Mouse (Mus musculus): ENCODE measurements around the gene Fam57a. TPM values are rescaled to one million over a fixed set of nuclear protein-coding genes. Genes with fewer than 3 reads are reported as not detected.

The Fam57a gene
- total RNA-seq (2014; rRNA removed) (25.1 TPM in 2 replicates), polyA plus RNA-seq (2015; fragmentation: Nextera tagmentation; extraction: Ambion mirVana) (14.3 and 17.4 TPM in 2 replicates)

DNA sequence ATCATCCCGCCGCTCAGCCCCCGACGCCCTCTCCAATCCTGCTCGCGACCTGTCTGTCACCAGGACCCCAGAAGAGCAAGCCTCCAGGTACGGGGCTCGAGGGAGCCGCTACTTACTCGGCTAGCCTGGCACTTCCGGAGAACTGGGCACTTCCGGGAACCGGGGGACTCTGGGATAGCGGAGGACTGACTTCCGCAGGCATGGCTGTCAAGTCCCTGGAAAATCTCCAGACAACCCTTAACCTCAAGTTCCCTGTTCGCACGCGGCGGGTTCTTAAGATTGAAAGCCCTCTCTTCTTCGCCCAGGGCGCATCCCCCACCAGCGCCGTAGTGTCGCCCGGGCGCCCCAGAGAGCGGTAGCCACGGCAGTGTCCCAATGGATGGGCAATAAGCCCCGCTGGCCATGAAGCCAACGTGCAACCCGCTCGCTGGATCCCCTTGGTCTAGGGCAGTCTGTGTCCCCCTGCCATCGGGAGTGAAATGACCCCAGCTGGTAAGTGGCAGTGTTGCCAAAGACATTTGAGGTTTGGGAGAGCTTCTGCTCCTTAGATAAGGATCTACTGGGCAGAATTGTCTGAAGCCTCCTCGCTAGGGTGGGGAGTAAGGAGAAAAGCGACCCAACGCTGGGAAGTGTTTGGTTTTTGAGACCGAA, at the start of gene Fam57a, which contains the start of gene Vps53:
Gene Fam57a (plus strand): TSS at position 177 of the 651 bp plus-strand sequence.
Gene Vps53 (minus strand): TSS at position 153 of the 651 bp plus-strand sequence.
- Histone ChIP-seq H3K4me3 (ENCODE audit: low read depth, low read length) (peak within 1 kb of the TSS; percentile 81), H3K9ac (peak within 1 kb of the TSS; percentile 80), H3K36me3 (ENCODE audit: insufficient read depth) (peaks cover 10% of the 10 kb centered on the region; the same call in 1 of the 2 replicates), H3K9me3 (ENCODE audit: low read length) (no peaks in the 10 kb centered on the region), H3K27ac (ENCODE audit: low read depth, low read length) (peak within 1 kb of the TSS; percentile 80), H3K4me1 (ENCODE audit: insufficient read depth) (no peaks in the 10 kb centered on the region), H3K4me2 (ENCODE audit: low read depth) (peak within 1 kb of the TSS; percentile 88), H3K27me3 (ENCODE audit: insufficient read depth, low read length) (no peaks in the 10 kb centered on the region)
- ATAC-seq (peak; percentile 96), DNase-seq (peak; percentile 86)
- TF ChIP-seq CTCF (IDR thresholded peaks at IDR 0.05; ENCODE audit: low read depth), result no peak
- under 1% methylated on average over 37 of the region's 37 CpGs for whole genome bisulfite sequencing

DNA sequence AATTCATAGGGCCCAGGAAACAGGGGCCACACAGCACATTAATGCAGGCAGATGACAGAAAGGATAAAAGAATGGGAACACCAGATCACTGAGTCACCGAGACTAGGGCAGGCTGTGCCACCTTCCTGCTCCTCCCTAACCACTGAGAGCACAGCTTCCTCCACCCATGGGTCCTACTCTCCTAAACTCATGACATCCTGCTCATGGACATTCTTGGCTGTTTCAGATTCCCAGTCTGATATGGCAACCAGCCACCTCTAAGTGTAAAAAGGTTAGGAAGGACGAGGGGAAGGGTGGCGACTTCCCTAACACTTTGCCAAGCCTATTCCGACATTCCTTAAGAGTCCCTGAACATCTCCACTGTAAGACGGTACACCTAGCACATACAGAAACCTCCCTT, 48.6 kb upstream of the Fam57a start:
- H3K27me3 ChIP-seq (ENCODE audit: insufficient read depth, low read length), result no peaks in the 10 kb centered on the region
- no peak overlapping the region for H3K4me2 ChIP-seq (ENCODE audit: low read depth)
- WGBS, result 85% methylated on average over 5 of the region's 5 CpGs
- no peak for ATAC-seq
- no peak for TF ChIP-seq CTCF (IDR thresholded peaks at IDR 0.05; ENCODE audit: low read depth)
- no peaks in the 10 kb centered on the region for H3K9me3 ChIP-seq (ENCODE audit: low read length)
- no peak overlapping the region for H3K4me3 ChIP-seq (ENCODE audit: low read depth, low read length)
- H3K27ac ChIP-seq (ENCODE audit: low read depth, low read length), result no peak overlapping the region
- DNase-seq, result no peak
- no peaks in the 10 kb centered on the region for H3K4me1 ChIP-seq (ENCODE audit: insufficient read depth)
- peaks cover 41% of the 10 kb centered on the region for H3K36me3 ChIP-seq (ENCODE audit: insufficient read depth)
- no peak overlapping the region for H3K9ac ChIP-seq

- H3K4me3 ChIP-seq (ENCODE audit: low read depth, low read length), result no peak overlapping the region
- H3K27ac ChIP-seq (ENCODE audit: low read depth, low read length), result no peak overlapping the region
- no peaks in the 10 kb centered on the region for H3K9me3 ChIP-seq (ENCODE audit: low read length)
- 82% methylated on average over 7 of the region's 7 CpGs for WGBS
- H3K9ac ChIP-seq, result no peak overlapping the region
- H3K36me3 ChIP-seq (ENCODE audit: insufficient read depth), result peaks cover 46% of the 10 kb centered on the region
- ATAC-seq, result no peak
- no peak for TF ChIP-seq CTCF (IDR thresholded peaks at IDR 0.05; ENCODE audit: low read depth)
- no peak overlapping the region for H3K4me2 ChIP-seq (ENCODE audit: low read depth)
- DNase-seq, result no peak
- H3K27me3 ChIP-seq (ENCODE audit: insufficient read depth, low read length), result no peaks in the 10 kb centered on the region
- H3K4me1 ChIP-seq (ENCODE audit: insufficient read depth), result no peaks in the 10 kb centered on the region
Observed at GRCm38 (mm10) chr11:76135641-76136437, 43.6 kb upstream of the Fam57a start.

GRCm38 (mm10) chr11:76137996-76138395, 41.5 kb upstream of the Fam57a start:
- no peak overlapping the region for H3K4me2 ChIP-seq (ENCODE audit: low read depth)
- 78% methylated on average over 3 of the region's 3 CpGs for WGBS
- H3K9me3 ChIP-seq (ENCODE audit: low read length), result no peaks in the 10 kb centered on the region
- H3K4me3 ChIP-seq (ENCODE audit: low read depth, low read length), result no peak overlapping the region
- DNase-seq (no peak), ATAC-seq (no peak)
- H3K27me3 ChIP-seq (ENCODE audit: insufficient read depth, low read length), result no peaks in the 10 kb centered on the region
- TF ChIP-seq CTCF (IDR thresholded peaks at IDR 0.05; ENCODE audit: low read depth), result no peak
- peaks cover 40% of the 10 kb centered on the region for H3K36me3 ChIP-seq (ENCODE audit: insufficient read depth)
- no peaks in the 10 kb centered on the region for H3K4me1 ChIP-seq (ENCODE audit: insufficient read depth)
- H3K27ac ChIP-seq (ENCODE audit: low read depth, low read length), result no peak overlapping the region
- no peak overlapping the region for H3K9ac ChIP-seq

- ATAC-seq (no peak), DNase-seq (no peak)
- no peak overlapping the region for H3K9ac ChIP-seq
- 97% methylated on average over 8 of the region's 8 CpGs for WGBS
- H3K36me3 ChIP-seq (ENCODE audit: insufficient read depth), result no peaks in the 10 kb centered on the region; the same call in 1 of the 2 replicates
- H3K4me2 ChIP-seq (ENCODE audit: low read depth), result no peak overlapping the region
- peaks cover 13% of the 10 kb centered on the region for H3K4me1 ChIP-seq (ENCODE audit: insufficient read depth)
- no peaks in the 10 kb centered on the region for H3K9me3 ChIP-seq (ENCODE audit: low read length)
- H3K27me3 ChIP-seq (ENCODE audit: insufficient read depth, low read length), result no peaks in the 10 kb centered on the region
- no peak overlapping the region for H3K4me3 ChIP-seq (ENCODE audit: low read depth, low read length)
- no peak for TF ChIP-seq CTCF (IDR thresholded peaks at IDR 0.05; ENCODE audit: low read depth)
- H3K27ac ChIP-seq (ENCODE audit: low read depth, low read length), result no peak overlapping the region
Observed at GRCm38 (mm10) chr11:76144386-76144785, 35.1 kb upstream of the Fam57a start.

GRCm38 (mm10) chr11:76145169-76145568, 34.3 kb upstream of the Fam57a start:
- Histone ChIP-seq H3K4me2 (ENCODE audit: low read depth) (no peak overlapping the region), H3K4me3 (ENCODE audit: low read depth, low read length) (no peak overlapping the region), H3K9ac (no peak overlapping the region), H3K4me1 (ENCODE audit: insufficient read depth) (peaks cover 13% of the 10 kb centered on the region), H3K9me3 (ENCODE audit: low read length) (no peaks in the 10 kb centered on the region), H3K36me3 (ENCODE audit: insufficient read depth) (no peaks in the 10 kb centered on the region; the same call in 1 of the 2 replicates), H3K27me3 (ENCODE audit: insufficient read depth, low read length) (no peaks in the 10 kb centered on the region), H3K27ac (ENCODE audit: low read depth, low read length) (no peak overlapping the region)
- DNase-seq (no peak), ATAC-seq (no peak)
- WGBS, result 91% methylated on average over 1 of the region's 1 CpGs
- no peak for TF ChIP-seq CTCF (IDR thresholded peaks at IDR 0.05; ENCODE audit: low read depth)
